Mouse (Mus musculus): ENCODE measurements around the gene Gm20441. TPM values are rescaled to one million over a fixed set of nuclear protein-coding genes. Genes with fewer than 3 reads are reported as not detected.

The Gm20441 gene
- polyA plus RNA-seq, 1 experiment = not detected

GRCm38 (mm10) chr10:75779206-75780174, 1.3 kb downstream of the Gm20441 start:
- H3K4me3 ChIP-seq = no peak overlapping the region

GRCm38 (mm10) chr10:75777885-75778284, 2.9 kb downstream of the Gm20441 start:
- Histone ChIP-seq H3K79me2 (ENCODE audit: control insufficient read depth, insufficient read depth) (no peaks in the 10 kb centered on the region), H3K4me2 (ENCODE audit: low read depth) (no peak overlapping the region), H3K36me3 (ENCODE audit: control insufficient read depth, insufficient read depth) (no peaks in the 10 kb centered on the region), H3K4me3 (no peak overlapping the region), H3ac (ENCODE audit: control insufficient read depth, insufficient read length) (no peak overlapping the region), H3K27me3 (ENCODE audit: control insufficient read depth, insufficient read depth, insufficient read length) (peaks cover 24% of the 10 kb centered on the region)
- TF ChIP-seq POLR2A (IDR thresholded peaks at IDR 0.05; ENCODE audit: insufficient read length, low read depth) = no peak
- no peak for TF ChIP-seq CEBPB (IDR thresholded peaks at IDR 0.05; ENCODE audit: insufficient read depth, poor library complexity, severe bottlenecking)
- no peak for TF ChIP-seq MAX (IDR thresholded peaks at IDR 0.05; ENCODE audit: low read depth)
- no peak for TF ChIP-seq TCF3 (IDR thresholded peaks at IDR 0.05; ENCODE audit: insufficient read length, low read depth)
- no peak for TF ChIP-seq MYOD1 (IDR thresholded peaks at IDR 0.05; ENCODE audit: control insufficient read depth in 1 of 3, insufficient read length in 2 of 3, low read depth in 2 of 3)
- TF ChIP-seq USF1 (IDR thresholded peaks at IDR 0.05; ENCODE audit: low read depth) = no peak
- TF ChIP-seq E2F4 (IDR thresholded peaks at IDR 0.05; ENCODE audit: insufficient read depth) = no peak
- TF ChIP-seq POLR2AphosphoS2 (IDR thresholded peaks at IDR 0.05; ENCODE audit: insufficient read length, low read depth) = no peak
- TF ChIP-seq REST (IDR thresholded peaks at IDR 0.05; ENCODE audit: insufficient read depth, insufficient read length) = no peak
- no peak for TF ChIP-seq MYOG (IDR thresholded peaks at IDR 0.05; ENCODE audit: control insufficient read depth in 1 of 3, insufficient read depth in 1 of 3, insufficient read length in 2 of 3, low read depth in 2 of 3)
- no peak for TF ChIP-seq TCF12 (IDR thresholded peaks at IDR 0.05; ENCODE audit: insufficient read depth, poor library complexity, severe bottlenecking)
- no peak for TF ChIP-seq SRF (IDR thresholded peaks at IDR 0.05; ENCODE audit: control insufficient read depth, insufficient read length, low read depth)

More at GRCm38 (mm10) chr10:75779206-75780174, 1.3 kb downstream of the Gm20441 start:
- Histone ChIP-seq H3K79me2 (ENCODE audit: control insufficient read depth, insufficient read depth) (no peaks in the 10 kb centered on the region), H3K36me3 (ENCODE audit: control insufficient read depth, insufficient read depth) (no peaks in the 10 kb centered on the region), H3ac (ENCODE audit: control insufficient read depth, insufficient read length) (no peak overlapping the region), H3K27me3 (ENCODE audit: control insufficient read depth, insufficient read depth, insufficient read length) (peaks cover 31% of the 10 kb centered on the region), H3K4me2 (ENCODE audit: low read depth) (no peak overlapping the region)
- no peak for TF ChIP-seq USF1 (IDR thresholded peaks at IDR 0.05; ENCODE audit: low read depth)
- TF ChIP-seq MYOD1 (IDR thresholded peaks at IDR 0.05; ENCODE audit: control insufficient read depth in 1 of 3, insufficient read length in 2 of 3, low read depth in 2 of 3) = no peak
- TF ChIP-seq POLR2A (IDR thresholded peaks at IDR 0.05; ENCODE audit: insufficient read length, low read depth) = no peak
- no peak for TF ChIP-seq TCF3 (IDR thresholded peaks at IDR 0.05; ENCODE audit: insufficient read length, low read depth)
- TF ChIP-seq TCF12 (IDR thresholded peaks at IDR 0.05; ENCODE audit: insufficient read depth, poor library complexity, severe bottlenecking) = no peak
- TF ChIP-seq E2F4 (IDR thresholded peaks at IDR 0.05; ENCODE audit: insufficient read depth) = no peak
- TF ChIP-seq MYOG (IDR thresholded peaks at IDR 0.05; ENCODE audit: control insufficient read depth in 1 of 3, insufficient read depth in 1 of 3, insufficient read length in 2 of 3, low read depth in 2 of 3) = no peak
- no peak for TF ChIP-seq POLR2AphosphoS2 (IDR thresholded peaks at IDR 0.05; ENCODE audit: insufficient read length, low read depth)
- no peak for TF ChIP-seq CEBPB (IDR thresholded peaks at IDR 0.05; ENCODE audit: insufficient read depth, poor library complexity, severe bottlenecking)
- TF ChIP-seq REST (IDR thresholded peaks at IDR 0.05; ENCODE audit: insufficient read depth, insufficient read length) = no peak
- TF ChIP-seq SRF (IDR thresholded peaks at IDR 0.05; ENCODE audit: control insufficient read depth, insufficient read length, low read depth) = no peak

- TF ChIP-seq TCF3 (IDR thresholded peaks at IDR 0.05; ENCODE audit: insufficient read length, low read depth) (no peak), MAX (IDR thresholded peaks at IDR 0.05; ENCODE audit: low read depth) (no peak), TCF12 (IDR thresholded peaks at IDR 0.05; ENCODE audit: insufficient read depth, poor library complexity, severe bottlenecking) (no peak), MYOD1 (IDR thresholded peaks at IDR 0.05; ENCODE audit: control insufficient read depth in 1 of 3, insufficient read length in 2 of 3, low read depth in 2 of 3) (no peak), SRF (IDR thresholded peaks at IDR 0.05; ENCODE audit: control insufficient read depth, insufficient read length, low read depth) (no peak), POLR2AphosphoS2 (IDR thresholded peaks at IDR 0.05; ENCODE audit: insufficient read length, low read depth) (no peak), USF1 (IDR thresholded peaks at IDR 0.05; ENCODE audit: low read depth) (no peak), E2F4 (IDR thresholded peaks at IDR 0.05; ENCODE audit: insufficient read depth) (no peak), MYOG (IDR thresholded peaks at IDR 0.05; ENCODE audit: control insufficient read depth in 1 of 3, insufficient read depth in 1 of 3, insufficient read length in 2 of 3, low read depth in 2 of 3) (no peak)
- no peaks in the 10 kb centered on the region for H3K79me2 ChIP-seq (ENCODE audit: control insufficient read depth, insufficient read depth)
- H3K27me3 ChIP-seq (ENCODE audit: control insufficient read depth, insufficient read depth, insufficient read length) = peaks cover 24% of the 10 kb centered on the region
- no peak overlapping the region for H3K4me3 ChIP-seq
- no peaks in the 10 kb centered on the region for H3K36me3 ChIP-seq (ENCODE audit: control insufficient read depth, insufficient read depth)
- H3K4me2 ChIP-seq (ENCODE audit: low read depth) = no peak overlapping the region
- no peak overlapping the region for H3ac ChIP-seq (ENCODE audit: control insufficient read depth, insufficient read length)
These were observed 4.2 kb downstream of the Gm20441 start for GRCm38 (mm10) chr10:75776562-75776961.

- TF ChIP-seq MYOG (IDR thresholded peaks at IDR 0.05; ENCODE audit: control insufficient read depth in 1 of 3, insufficient read depth in 1 of 3, insufficient read length in 2 of 3, low read depth in 2 of 3) (no peak), MYOD1 (IDR thresholded peaks at IDR 0.05; ENCODE audit: control insufficient read depth in 1 of 3, insufficient read length in 2 of 3, low read depth in 2 of 3) (no peak), E2F4 (IDR thresholded peaks at IDR 0.05; ENCODE audit: insufficient read depth) (no peak)
- no peak overlapping the region for H3K4me2 ChIP-seq (ENCODE audit: low read depth)
- H3K4me3 ChIP-seq = no peak overlapping the region
- H3K79me2 ChIP-seq (ENCODE audit: control insufficient read depth, insufficient read depth) = no peaks in the 10 kb centered on the region
- H3K36me3 ChIP-seq (ENCODE audit: control insufficient read depth, insufficient read depth) = no peaks in the 10 kb centered on the region
- no peak overlapping the region for H3ac ChIP-seq (ENCODE audit: control insufficient read depth, insufficient read length)
- peaks cover 9% of the 10 kb centered on the region for H3K27me3 ChIP-seq (ENCODE audit: control insufficient read depth, insufficient read depth, insufficient read length)
These were observed 6.2 kb downstream of the Gm20441 start for GRCm38 (mm10) chr10:75774587-75774986.
